Mouse (Mus musculus) embryonic fibroblast, embryonic 13.5 days (primary cell): ENCODE data around the gene Abl1.

Source experiments
- CTCF ChIP-seq: IDR thresholded peaks from 2 replicates; pipeline ENCODE4 v1.5.1; 2011; ENCODE audit warnings: mild to moderate bottlenecking, control low read depth, low read length, moderate library complexity, borderline replicate concordance; ENCODE audit not compliant: insufficient read depth
- POLR2A ChIP-seq: IDR thresholded peaks from 2 replicates; pipeline ENCODE4 v1.6.1; 2011; ENCODE audit warnings: low read depth, mild to moderate bottlenecking, control low read depth, low read length, moderate library complexity

DNA sequence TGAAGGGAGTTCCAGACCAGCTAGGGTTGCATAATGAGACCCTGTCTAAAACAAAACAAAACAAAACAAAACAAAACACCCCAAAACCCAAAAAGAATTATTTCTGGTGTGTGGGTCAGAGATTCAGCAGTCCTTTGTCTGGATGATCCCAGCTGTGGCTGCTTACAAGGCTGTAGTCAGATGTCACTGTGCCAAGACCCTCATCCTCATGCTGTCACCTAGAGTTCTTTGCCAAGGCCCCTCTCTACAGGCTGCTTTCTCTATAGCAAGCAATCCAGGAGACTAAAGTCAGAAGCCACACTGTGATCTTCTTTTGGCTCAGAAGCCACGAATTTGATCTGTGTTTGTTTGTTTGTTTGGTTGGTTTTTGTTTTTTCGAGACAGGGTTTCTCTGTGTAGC is 24.5 kb downstream of the Abl1 start:
- TF ChIP-seq CTCF (no peak), POLR2A (no peak)
